Mouse (Mus musculus): ENCODE data around the gene Cdca3.
"Not testable (repeated sequence)": the region's sequence is repeated elsewhere in the genome, so short reads cannot be mapped to it uniquely, and the experiment has no call there.

Gene Cdca3

DNA sequence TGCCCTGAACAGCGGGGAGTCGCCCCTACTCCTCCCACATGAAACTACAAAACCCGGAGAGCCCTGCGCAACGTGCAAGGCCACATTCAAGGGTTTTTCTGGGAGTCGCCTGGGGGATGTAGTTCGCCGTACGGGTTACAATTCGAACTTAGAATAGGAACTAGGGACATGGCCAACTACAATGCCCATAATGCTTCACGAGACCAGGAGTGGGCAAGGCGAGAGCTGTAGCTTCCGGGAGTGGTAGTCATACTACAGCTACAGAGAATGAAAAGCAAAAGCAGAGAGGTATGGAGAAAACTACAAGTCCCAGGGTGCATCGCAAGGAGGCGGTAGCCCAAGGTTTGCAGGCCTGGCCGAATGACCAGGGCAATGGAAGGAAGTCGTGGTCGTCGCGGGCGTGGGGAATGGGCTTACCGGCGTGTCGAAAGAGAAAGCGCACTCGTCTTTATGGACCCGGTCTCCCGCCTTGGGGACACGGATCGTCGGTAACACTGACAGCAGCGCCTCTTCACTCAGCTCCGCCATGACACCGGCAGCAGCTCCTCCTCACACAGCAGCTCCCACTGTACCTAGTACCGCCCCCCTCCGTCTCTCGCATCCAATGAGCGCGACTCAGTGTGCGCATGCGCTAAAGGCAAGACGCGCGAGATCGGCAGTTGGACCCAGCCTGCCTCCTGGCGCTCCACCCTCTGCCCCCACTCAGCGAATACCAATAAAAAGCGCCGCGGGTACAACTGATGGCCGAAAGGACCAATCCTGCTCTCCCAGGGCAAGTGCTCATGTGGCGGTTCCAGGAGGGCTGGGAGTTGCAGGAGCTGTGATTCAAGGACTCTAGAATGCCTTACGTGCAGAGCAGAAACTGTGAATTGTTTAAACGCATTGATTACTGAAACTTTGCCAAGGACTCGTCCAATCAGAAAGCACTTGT, at the start of gene Cdca3, which contains the start of gene Usp5:
Gene Cdca3 (plus strand): TSS at position 680 of the 931 bp plus-strand sequence.
Gene Usp5 (minus strand): TSS at position 617 of the 931 bp plus-strand sequence.
- peak; percentile 96 for DNase-seq

DNA sequence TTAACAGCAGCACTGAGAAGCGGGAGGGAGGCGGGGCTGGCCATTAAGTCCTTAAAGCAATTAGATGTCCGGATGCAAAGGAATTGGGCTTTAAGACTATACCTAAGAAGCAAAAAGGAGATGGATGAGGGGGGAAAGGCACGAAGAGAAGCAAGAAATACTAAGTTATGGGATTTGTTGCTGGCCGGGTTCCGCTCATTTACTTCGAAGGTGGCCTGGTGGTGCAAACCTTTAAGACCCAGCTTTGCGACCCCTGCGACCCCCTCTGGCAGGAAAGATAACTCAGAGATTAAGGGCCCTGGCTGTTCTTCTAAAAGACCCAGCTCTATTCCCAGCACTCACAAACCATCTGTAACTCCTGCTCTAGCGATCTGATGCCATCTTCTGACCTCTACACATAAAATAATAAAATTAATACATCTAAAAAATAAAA, 49.3 kb upstream of the Cdca3 start:
- DNase-seq, result peak; percentile 34

DNA sequence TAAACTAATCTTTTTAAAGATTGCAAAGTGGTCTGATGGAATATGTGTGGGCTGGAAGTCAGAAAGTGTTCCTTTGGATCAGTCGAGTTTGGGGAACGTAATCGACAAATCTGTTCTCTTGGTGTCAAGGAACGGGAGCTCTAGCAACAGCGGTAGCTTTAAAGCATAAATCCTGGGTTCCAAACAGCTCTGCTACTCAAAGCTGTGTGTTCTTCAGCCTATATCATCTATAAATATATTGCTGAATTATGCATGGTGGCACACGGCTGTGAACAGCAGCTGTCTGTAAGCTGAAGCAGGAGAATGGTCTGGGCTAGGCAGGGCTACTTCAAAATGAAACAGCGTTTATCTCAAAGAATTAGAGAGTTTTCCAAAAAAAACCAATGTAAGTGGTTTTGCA, 48.4 kb upstream of the Cdca3 start:
- DNase-seq, result no peak

DNA sequence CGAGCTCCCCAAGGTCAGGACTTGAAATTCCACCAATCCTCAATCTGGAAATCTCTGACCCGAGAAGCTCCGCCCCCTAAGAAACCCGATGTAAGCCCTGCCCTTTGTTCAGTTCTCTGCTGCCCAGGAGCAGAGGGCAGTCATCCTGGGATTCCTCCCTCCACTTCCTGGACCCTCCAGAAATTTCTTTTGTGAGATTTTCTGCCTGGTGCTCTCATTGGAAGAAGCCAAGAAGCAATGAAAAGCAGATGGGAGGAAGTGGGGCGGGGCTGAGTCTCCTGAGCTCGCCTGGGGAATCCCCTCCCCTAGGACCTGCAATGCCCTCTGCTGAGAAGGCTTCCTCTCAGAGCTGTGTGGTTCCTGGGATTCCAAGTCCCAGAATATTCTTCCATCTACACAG, 46.9 kb upstream of the Cdca3 start:
- DNase-seq, result peak; percentile 70

DNA sequence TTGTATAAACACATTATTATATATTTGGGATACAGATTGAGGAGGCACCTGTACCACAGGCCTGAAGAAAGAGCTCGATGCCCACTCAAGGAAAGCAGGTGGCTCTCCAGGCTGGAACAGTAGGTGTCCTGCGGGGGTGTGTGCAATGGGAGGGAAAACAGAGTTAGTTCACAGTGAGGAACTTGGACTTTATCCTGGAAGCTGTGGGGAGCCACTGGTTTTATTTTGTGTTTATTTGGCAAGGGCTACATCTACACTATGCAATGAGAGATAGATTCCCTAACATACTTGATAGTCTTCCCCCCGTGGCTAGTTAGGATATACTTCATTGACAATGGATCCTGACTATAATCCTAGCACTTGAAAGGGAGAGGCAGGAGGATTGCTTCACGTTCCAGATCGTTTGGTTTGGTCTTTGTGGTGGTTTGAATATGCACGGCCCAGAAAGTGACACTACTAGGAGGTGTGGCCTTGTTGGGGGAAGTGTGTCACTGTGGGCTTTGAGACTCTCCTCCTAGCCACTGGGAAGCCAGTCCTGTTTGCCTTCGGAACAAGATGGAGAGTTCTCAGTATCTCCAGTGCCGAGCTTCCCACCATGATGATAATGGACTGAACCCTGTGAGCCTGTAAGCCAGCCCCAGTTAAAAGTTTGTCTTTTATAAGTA, 42.5 kb upstream of the Cdca3 start:
- DNase-seq, result no peak

DNA sequence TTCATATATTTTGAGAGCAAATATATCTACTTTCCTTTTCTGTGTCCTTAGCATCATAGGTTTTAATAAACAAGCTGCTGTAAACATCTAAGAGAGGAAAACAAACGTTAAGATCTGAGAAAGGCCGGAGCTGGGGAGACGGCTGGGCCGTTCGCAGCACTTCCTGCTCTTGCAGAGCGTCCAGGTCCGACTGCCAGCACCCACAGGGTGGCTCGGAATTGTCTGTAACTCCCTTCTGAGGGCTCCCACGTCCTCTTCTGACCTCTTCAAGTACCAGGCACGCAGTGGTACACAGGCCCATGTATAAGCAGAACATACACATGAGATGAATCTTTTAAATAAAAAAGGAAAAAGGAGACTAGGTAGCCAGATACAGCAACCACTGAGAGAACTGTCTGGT, 41.6 kb upstream of the Cdca3 start:
- no peak for DNase-seq

DNA sequence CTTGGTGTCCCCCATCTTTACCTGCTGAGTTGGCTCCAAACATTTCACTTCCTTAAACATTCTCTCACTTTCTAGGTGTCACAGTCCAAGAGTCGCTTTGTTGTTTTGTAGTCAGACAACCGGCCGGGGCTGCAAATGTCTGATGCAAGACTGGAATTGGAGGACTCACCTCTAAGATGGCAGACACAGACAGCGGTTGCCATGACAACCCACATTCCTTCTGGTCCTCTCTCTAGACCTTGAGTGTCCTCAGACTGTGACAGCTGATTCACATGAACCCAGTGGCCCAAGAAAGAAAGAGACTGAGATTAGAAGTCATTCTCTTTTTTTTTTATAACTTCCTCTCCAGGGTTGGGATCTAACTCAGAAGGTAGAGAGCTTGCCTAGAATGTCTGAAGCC, 39.8 kb upstream of the Cdca3 start:
- no peak for DNase-seq

DNA sequence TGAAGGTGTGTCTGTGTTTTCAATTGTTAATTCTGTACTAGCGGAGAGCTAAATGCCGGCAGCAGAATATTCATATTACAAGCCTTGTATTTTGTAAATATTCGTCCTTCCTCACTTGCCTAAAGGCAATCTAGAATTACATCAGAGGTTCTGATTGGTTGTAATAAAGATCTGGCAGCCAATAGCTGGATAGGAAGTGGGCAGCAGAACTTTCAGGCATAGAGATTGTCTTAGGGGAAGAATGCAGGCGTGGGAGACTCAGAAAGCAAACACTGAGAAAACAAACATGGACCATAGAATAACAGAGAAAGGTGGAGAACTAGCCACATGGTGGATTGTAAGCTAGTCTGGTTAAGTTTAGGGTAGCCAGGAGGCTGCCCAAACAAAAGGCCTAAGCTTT, 39.2 kb upstream of the Cdca3 start:
- DNase-seq, result no peak

DNA sequence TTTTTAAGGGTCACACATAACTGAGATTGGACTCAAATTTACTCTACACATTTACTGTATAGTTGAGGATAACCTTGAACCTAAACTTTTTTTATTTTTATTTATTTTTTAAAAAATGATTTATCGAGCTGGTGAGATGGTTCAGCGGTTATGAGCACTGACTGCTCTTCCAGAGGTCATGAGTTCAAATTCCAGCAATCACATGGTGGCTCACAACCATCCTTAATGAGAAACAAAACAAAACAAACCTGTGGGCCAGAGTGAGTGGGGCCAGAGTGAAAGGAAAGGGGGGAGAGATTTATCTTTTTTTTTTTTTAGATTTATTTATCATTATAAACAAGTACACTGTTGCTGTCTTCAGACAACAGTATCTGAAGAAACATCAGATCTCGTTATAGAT, 37.4 kb upstream of the Cdca3 start:
- DNase-seq, result no peak

DNA sequence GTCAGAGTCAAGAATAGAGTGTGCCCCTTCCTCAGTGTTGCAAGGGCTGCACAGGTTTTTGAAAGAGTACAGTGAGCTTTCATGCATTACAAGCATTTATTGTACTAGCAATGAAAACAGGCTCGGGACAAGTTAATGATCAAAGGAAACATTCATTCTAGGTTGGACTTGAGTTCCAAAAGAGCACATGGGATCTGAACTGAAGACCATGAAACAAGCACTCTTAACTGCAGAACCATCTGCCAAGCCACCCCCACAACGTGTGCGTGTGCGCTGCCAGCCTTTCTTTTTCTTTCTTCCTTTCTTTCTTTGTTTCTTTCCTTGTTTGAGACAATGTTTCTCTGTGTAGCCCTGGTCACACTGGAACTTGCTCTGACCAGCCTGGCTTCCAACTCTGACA, 33.6 kb upstream of the Cdca3 start:
- no peak for DNase-seq

DNA sequence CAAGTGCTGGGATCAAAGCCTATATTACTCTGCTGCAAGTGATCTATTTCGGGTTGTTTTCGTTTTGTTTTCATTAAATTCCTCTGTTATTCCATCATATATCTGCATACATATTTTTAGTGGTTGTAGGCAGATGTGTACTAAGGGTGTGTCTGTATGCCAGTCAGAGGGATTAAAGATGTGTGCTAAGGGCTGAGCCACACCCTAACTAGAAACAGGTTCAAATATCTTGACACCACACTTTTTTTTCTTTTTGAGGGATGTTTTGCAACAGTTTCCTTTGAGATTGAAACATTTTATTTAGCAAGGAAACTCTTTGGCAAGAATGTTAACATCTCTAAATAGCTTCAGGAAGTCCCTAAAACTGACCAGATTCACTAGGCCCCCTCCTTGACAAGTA, 33.1 kb upstream of the Cdca3 start:
- no peak for DNase-seq

DNA sequence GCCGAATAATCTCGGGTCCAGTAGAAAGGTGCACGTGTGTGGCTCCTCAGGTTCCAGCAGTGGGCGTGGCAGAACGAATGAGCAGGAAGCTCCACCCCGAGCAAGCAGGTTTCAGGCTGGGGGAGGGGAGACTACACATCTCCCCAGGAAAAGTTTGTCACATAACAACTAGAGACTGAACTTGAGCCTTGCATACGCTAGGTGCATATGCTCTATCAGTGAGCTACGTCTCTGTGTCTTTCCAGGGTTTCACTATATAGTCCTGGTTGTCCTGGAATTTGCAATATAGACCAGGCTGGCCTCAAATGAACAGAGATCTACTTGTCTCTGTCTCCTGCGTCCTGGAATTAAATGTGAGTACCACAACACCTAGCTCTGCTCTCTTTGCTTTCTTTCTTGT, 26.9 kb upstream of the Cdca3 start:
- DNase-seq, result not testable (repeated sequence)

DNA sequence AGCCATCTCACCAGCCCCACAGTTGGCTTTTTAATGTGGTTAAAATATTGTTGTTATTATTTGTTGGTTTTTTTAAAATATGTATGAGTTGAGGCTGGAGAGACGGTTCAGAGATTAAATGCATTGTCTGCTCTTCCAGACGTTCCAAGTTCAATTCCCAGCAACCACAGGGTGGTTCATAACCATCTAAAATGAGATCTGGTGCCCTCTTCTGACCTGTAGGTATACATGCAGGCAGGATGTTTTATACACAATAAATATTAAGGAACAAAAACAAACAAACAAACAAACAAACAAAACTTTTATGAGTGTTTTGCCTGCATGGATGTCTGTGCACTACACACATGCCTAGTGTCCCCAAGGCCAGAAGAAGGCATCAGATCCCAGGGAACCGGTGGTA, 26.3 kb upstream of the Cdca3 start:
- DNase-seq, result no peak

DNA sequence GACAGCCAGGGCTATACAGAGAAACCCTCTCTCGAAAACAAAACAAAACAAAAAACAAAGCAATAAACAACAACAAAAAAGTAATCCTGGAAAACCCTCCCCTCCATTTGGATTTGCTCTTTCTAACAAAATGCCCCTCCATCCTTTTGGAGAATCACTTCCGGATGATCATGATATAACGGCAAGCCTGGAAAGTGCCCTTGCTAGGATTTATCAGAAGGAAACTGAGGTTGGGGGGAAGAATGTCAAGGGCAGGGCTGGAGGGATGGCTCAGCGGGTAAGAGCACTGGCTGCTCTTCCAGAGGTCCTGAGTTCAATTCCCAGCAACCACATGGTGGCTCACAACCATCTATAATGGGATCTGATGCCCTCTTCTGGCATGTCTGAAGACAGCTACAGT, 25.7 kb upstream of the Cdca3 start:
- DNase-seq, result not testable (repeated sequence)

DNA sequence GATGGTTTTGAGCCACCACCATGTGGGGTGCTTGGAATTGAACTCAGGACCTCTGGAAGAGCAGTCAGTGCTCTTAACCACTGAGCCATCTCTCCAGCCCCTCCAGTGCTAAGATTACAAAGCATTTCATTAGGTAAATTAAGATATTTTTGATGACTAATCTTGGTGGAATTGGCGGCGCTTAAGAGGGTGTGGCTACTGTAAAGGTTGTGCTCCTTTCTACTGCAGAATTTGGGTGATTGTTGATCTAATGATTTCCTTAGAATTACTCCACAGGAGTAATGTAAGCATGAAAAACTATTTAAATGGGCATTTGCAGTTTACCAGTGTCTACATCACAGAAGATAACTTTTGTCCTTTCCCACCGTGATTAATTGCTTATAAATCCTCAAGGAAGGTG, 25.0 kb upstream of the Cdca3 start:
- DNase-seq, result no peak

DNA sequence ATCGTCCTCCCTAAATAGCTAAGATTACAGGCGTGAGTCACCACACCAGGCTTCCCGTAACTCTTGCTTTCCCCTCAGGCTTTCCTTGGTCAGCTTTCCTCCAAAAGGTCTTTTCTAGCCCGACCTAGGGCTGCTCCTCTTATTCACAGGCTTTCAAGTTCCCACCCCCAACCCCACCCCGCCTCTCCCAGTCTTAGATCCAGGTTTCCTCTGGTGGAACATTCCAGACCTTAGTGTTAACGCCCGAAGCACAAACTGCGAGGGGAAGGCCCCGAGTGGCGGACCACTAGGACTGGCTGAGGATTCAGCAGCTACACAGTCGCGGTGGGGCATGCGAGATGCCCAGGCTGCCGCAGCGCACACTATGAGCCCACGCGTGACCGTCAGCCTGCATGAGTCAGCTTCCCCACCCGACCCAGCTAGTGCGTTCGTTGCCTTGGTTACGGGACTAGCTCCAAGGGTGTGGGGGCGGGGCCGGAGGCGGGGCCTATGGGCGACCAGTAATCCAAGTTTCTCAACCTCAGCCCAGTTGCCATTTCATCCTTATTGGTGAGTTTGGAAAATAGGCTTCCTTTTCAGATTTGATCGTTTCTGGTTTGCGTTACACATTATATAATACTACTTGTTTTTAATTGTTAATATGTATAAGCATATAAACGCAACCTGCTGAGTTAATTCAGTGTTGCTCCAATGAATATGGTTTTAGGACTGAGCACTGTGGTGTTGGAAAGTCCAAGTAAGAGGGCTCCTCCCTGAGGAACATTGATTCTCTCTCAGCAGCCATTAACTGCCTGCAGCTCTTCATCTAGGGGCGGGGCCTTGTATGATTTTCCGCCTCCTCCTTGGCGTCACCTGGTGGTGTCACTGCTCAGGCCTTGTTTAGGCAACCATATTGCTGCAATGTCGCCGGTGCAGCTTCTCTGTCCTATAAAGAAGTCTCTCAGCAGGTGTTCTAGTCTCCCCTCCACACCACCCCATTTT, 23.7 kb upstream of the Cdca3 start:
- peak; percentile 86 for DNase-seq

DNA sequence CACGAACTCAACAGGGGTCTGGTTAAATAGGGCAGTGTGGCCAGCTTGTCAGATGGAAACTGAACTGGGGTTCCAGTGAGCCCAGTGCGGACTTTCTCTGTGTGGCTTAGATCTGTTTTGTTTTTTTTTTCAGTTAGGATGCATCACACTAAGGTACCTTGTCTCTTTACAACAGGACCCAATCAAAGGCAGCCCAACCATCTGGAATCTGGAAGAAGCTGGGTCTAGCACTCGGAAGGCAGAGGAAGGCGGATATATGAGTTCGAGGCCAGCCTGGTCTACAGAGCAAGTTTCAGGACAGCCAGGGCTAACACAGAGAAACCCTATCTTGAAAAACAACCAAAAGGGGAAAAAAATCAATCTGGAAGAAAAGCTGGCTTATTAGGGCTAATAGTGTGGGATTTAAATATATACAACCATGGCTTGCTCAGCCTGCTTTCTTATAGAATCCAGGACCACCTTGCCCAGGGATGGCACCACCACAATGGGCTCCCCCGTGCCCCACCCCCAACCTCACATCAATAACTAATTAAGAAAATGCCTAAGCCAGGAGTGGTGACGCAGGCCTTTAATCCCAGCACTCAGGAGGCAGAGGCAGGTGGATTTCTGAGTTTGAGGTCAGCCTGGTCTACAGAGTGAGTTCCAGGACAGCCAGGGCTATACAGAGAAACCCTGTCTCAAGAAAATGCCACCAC, 22.8 kb upstream of the Cdca3 start:
- DNase-seq, result no peak

DNA sequence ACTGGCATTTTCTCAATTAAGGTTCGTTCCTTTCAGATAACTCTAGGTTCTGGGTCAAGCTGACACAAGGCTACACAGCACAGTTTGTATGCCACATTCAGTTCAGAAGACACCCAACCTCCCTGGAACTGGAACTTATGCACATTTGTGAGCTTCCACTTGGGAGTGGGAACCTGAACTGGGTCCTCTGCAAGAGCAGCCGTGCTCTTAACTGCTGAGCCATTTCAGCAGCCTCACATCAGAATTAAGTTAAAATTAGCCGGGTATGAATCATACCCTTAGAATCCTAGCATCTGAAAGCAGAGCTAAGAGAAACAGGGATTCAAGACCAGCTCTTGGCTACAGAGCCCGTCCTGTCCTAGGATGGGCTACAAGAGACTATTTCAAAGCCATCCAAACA, 22.0 kb upstream of the Cdca3 start:
- DNase-seq, result no peak

DNA sequence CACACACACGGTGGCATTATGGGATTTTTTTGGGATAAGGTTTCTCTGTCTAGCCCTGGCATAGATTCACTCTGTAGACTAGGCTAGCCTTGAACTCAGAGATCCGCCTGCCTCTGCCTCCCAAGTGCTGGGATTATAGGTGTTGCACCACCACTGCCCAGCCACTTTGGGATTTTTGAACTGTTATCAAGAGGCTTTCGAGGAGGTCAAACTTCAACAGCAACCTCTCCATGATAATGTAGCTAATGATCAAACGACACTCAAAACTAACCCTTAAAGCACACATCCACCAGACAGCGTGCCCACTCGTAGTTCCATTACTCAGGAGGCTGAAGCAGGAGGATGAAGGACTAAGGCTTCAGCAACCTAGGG, 21.4 kb upstream of the Cdca3 start:
- no peak for DNase-seq

DNA sequence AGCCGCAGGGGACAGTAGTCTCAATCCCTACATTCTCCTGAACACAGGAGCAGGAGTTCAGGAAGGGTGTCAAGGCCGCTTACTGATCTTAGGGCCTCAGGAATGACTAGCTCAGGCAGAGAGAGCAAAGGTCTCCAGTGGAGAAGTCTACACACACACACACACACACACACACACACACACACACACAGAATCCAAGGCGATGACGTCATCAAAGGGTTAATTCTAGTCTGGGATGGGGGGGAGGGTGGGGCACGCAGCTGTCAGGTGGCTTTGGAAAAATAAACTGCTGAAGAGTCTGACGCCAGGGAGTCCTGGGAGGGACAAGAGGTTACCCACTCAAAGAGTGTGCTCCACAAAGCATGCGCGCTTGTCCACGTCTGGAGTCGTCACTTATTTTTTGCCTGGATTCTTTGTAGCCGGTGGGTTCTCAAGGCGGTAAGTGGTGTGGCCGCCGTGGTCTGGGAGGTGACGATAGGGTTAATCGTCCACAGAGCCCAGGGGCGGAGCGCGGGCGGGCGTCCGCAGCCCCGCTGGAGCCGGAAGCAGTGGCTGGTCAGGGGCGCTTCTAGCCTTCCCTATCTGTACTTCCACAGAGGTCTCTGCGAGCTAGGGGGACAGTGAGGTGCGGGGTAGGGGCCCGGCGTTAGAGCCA, 20.9 kb upstream of the Cdca3 start, which contains the start of gene Spsb2:
Gene Spsb2 (plus strand): TSS at position 304 of the 655 bp plus-strand sequence.
- DNase-seq, result peak; percentile 50

DNA sequence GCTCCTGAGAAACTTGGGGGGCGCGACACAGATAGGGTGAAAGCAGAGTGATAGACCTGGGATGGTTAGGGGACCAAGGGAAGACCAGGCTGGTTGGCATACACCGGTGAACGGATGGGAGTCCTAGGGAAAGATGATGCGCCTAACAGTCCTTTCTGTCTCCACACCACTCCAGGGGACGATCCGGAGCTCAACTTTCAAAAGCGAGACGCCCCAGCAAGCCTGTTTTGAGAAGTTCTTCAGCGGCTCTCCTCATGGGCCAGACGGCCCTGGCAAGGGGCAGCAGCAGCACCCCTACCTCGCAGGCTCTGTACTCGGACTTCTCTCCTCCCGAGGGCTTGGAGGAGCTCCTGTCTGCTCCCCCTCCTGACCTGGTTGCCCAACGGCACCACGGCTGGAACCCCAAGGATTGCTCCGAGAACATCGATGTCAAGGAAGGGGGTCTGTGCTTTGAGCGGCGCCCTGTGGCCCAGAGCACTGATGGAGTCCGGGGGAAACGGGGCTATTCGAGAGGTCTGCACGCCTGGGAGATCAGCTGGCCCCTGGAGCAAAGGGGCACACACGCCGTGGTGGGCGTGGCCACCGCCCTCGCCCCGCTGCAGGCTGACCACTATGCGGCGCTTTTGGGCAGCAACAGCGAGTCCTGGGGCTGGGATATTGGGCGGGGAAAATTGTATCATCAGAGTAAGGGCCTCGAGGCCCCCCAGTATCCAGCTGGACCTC, 20.1 kb upstream of the Cdca3 start:
- DNase-seq, result peak; percentile 76

Data from thymus, postnatal 4 days (tissue).